Mouse (Mus musculus) embryonic fibroblast, embryonic 13.5 days (primary cell): ENCODE measurements around the gene Cryzl1.

ENCODE experiments used
- CTCF ChIP-seq: IDR thresholded peaks from 2 replicates; pipeline ENCODE4 v1.5.1; 2011; ENCODE audit warnings: mild to moderate bottlenecking, control low read depth, low read length, moderate library complexity, borderline replicate concordance; ENCODE audit not compliant: insufficient read depth
- POLR2A ChIP-seq: IDR thresholded peaks from 2 replicates; pipeline ENCODE4 v1.6.1; 2011; ENCODE audit warnings: low read depth, mild to moderate bottlenecking, control low read depth, low read length, moderate library complexity

GRCm38 (mm10) chr16:91732816-91733215 lies 4.0 kb upstream of the Cryzl1 start:
- TF ChIP-seq CTCF (no peak), POLR2A (no peak)
